Mouse (Mus musculus): ENCODE measurements around the gene Atf7ip.

- TF ChIP-seq CTCF (conservative IDR thresholded peaks at IDR 0.05; ENCODE audit: low read length) (no peak), NANOG (IDR thresholded peaks at IDR 0.05; ENCODE audit: borderline replicate concordance, low read length) (no peak)
Measured at GRCm38 (mm10) chr6:136497744-136498143, 8.2 kb upstream of the Atf7ip start.
